Mouse (Mus musculus) lung, embryonic 15.5 days (tissue): ENCODE results near the gene 4930404H24Rik. TPM values are rescaled to one million over a fixed set of nuclear protein-coding genes. Genes with fewer than 3 reads are reported as not detected.

Experiments
- ATAC-seq: fragments of 200-750 bp; cut with Nextera tagmentation; 2 replicates; pipeline ENCODE4 v1.8.0; 2017; ENCODE audit warnings: moderate number of reproducible peaks, borderline replicate concordance; ENCODE audit not compliant: low FRiP score, low TSS enrichment; ENCODE audit errors: extremely low read depth
- H3K27ac ChIP-seq: fragments of 300-500 bp; sonication (generic); 2 replicates; pipeline ENCODE4 v1.5.1; 2015; ENCODE audit warnings: moderate library complexity, mild to moderate bottlenecking, inconsistent platforms
- H3K27me3 ChIP-seq: fragments of 300-500 bp; sonication (generic); 2 replicates; pipeline ENCODE4 v1.6.1; 2015; ENCODE audit warnings: inconsistent platforms
- H3K36me3 ChIP-seq: fragments of 300-500 bp; sonication (generic); 2 replicates; pipeline ENCODE4 v1.6.1; 2015; ENCODE audit warnings: inconsistent platforms
- H3K4me1 ChIP-seq: fragments of 300-500 bp; sonication (generic); 2 replicates; pipeline ENCODE4 v1.6.1; 2015; ENCODE audit warnings: inconsistent platforms
- H3K4me2 ChIP-seq: fragments of 300-500 bp; sonication (generic); 2 replicates; pipeline ENCODE4 v1.6.1; 2015; ENCODE audit warnings: inconsistent platforms, mild to moderate bottlenecking, moderate library complexity
- H3K4me3 ChIP-seq: fragments of 300-500 bp; sonication (generic); 2 replicates; pipeline ENCODE4 v1.5.1; 2015; ENCODE audit warnings: mild to moderate bottlenecking, inconsistent platforms
- H3K9ac ChIP-seq: fragments of 300-500 bp; sonication (generic); 2 replicates; pipeline ENCODE4 v1.6.1; 2015; ENCODE audit warnings: inconsistent platforms
- H3K9me3 ChIP-seq: fragments of 300-500 bp; sonication (generic); 2 replicates; pipeline ENCODE4 v1.6.1; 2016; ENCODE audit warnings: inconsistent platforms
- WGBS: fragments of 180-500 bp; shearing (Covaris S2); methylation state at CpG from one replicate; pipeline ENCODE4 v1.1.7; 2015; 5-methylcytosine and 5-hydroxymethylcytosine counted together
- polyA plus RNA-seq: library from polyadenylated mRNA; unstranded; fragments of >200 nt; fragmentation: Nextera tagmentation; extraction: Ambion mirVana; gene quantifications from 2 replicates; pipeline ENCODE4 v1.2.1, GENCODE M21; 2015

Gene 4930404H24Rik
- polyA plus RNA-seq, 1 experiment from 2014 or later, result not detected

DNA sequence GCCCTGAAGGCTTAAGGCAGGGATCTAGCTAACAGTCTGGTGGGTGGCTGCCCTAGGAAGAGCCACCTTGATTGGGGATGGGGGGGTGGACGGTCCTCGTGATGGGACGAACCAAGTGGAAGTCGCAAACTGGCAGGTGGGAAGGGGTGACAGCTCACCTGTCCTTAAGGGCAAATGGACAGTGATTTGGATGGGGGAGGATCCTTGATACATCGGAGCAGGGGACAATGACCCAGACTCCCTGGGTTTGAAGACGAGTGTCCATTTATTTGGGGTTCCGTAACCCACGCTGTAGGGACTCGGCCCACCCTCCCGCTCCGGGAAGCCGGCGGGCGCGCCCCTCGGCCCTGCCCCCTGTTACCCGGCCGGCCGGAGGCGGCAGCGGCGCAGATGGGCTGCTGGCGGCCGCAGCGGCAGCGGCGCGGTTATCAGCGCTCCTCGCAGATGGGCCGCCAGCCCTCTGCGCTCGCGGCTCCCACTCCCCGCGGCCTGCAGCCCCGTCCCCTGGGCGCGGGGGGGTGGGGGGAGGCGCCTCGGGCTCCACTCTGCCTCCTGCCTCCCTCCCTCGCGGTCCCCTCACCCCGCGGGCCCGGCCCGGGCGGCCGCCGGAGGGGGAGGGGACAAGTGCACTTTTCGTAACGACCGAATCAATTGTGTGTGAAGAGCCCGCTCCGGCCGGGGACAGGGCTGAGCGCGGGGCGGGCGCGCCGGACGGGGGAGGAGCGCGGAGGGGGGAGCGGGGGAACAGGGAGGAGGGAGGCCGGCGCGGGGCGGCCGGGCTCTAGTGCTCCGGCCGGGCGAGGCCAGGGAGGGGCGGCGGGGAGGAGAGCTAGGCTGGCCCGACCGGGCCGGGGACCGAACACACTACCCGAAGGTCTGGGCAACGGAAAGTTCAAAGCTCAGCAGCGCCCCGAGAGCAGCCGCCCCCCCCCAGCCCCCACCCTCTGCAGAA, 35.3 kb downstream of the 4930404H24Rik start:
- Histone ChIP-seq H3K4me2 (peak overlapping the region; percentile 99), H3K4me3 (peak overlapping the region; percentile 61), H3K9ac (peak overlapping the region; percentile 47), H3K4me1 (peaks cover 43% of the 10 kb centered on the region), H3K27ac (no peak overlapping the region), H3K9me3 (no peaks in the 10 kb centered on the region), H3K27me3 (peaks cover 40% of the 10 kb centered on the region), H3K36me3 (no peaks in the 10 kb centered on the region)
- ATAC-seq, result peak; percentile 58
- WGBS, result 2% methylated on average over 44 of the region's 85 CpGs

DNA sequence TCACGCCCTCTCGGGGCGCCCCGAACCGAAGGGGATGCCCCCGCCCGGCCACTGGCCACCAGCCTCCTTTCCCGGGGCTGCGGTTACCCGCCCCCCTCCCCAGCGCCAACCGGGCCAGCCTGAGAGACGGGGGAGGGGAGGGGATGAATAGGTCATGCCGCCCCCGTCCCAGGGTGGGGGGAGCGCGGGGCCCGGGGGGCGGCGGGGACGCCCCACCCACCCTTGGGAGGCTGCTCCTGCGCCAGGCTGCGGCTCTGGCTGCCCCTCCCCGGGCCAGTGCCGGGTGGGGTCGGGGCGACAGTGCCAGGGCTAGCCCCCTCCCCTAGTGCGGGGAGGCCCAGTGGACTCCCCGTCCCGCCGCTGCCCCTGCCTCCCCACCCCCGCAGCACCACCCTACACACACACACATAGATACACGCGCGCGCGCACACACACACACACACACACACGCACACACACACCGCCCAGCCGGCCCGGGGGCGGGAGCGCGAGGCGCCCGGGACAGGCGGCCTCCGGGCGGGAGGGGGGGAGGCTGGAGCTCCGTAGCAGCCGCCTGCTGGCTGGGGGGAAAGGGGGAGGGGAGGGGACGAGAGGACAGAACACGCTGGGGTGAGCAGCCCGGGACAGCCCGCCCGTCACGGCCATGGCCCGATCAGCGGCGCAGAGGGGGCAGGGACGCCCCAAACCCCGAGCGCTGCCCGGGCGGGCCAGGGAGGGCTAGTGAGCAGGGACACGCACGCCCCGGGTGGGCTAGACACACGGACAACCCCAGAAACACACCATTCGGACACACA, 36.2 kb downstream of the 4930404H24Rik start:
- Histone ChIP-seq H3K9ac (peak overlapping the region; percentile 47), H3K4me2 (peak overlapping the region; percentile 99), H3K27ac (no peak overlapping the region), H3K27me3 (peaks cover 40% of the 10 kb centered on the region), H3K4me1 (peaks cover 43% of the 10 kb centered on the region), H3K36me3 (no peaks in the 10 kb centered on the region), H3K9me3 (no peaks in the 10 kb centered on the region), H3K4me3 (peak overlapping the region; percentile 61)
- ATAC-seq, result peak; percentile 45
- WGBS, result 0% methylated on average over 26 of the region's 70 CpGs

DNA sequence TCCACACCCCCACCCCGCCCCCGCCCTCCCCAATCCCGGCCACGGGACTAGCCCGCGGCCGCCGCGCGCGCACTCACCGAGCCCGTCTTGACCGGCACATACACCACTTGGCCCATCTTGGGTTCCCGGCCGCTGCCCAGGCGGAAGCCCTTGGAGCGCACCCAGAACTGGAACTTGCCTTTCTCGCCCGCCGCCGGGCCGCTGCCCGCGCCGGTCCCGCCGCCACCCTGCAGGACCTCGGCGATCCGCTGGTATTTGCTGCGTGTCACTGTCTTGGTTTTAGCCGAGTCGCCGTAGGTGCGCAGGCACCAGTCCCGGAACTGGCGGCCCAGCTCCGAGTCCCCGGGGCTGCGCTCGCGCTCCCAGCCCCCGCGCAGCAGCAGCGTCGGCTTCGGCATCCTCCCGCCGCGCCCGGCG, 36.8 kb downstream of the 4930404H24Rik start:
- H3K27ac ChIP-seq, result peak overlapping the region; percentile 4; the same call in 1 of the 2 replicates
- under 1% methylated on average over 53 of the region's 53 CpGs for WGBS
- no peaks in the 10 kb centered on the region for H3K36me3 ChIP-seq
- H3K4me1 ChIP-seq, result peaks cover 43% of the 10 kb centered on the region
- peak overlapping the region; percentile 99 for H3K4me2 ChIP-seq
- H3K9ac ChIP-seq, result peak overlapping the region; percentile 47
- peak overlapping the region; percentile 61 for H3K4me3 ChIP-seq
- H3K9me3 ChIP-seq, result no peaks in the 10 kb centered on the region
- H3K27me3 ChIP-seq, result peaks cover 40% of the 10 kb centered on the region
- no peak for ATAC-seq

GRCm38 (mm10) chr2:153529931-153530766, 37.6 kb downstream of the 4930404H24Rik start, which contains the start of gene Nol4l:
TSS of gene Nol4l (minus strand) at chr2:153529971.
- peak within 1 kb of the TSS; percentile 4; the same call in 1 of the 2 replicates for H3K27ac ChIP-seq

DNA sequence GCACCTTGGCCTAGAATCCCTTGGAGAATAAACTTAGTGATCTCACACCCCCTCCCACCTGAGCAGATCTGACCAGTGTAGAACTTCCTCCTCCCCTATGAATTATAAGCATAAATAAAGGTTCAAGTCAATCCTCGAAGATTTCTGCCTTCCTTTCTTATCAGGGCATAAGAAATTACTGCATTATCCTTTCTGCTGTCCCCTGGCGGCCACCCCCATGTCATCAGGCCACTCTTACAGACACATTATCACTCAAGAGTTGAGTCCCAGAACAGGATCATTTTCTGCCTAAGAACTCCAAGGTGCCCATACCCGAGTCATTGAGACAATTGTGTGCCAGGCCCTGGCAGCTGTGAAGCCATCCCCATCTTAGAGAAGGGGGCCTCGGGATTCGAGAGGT, 38.4 kb downstream of the 4930404H24Rik start:
- H3K27ac ChIP-seq, result no peak overlapping the region
- H3K9ac ChIP-seq, result no peak overlapping the region
- no peaks in the 10 kb centered on the region for H3K36me3 ChIP-seq
- 47% methylated on average over 5 of the region's 5 CpGs for WGBS
- H3K4me3 ChIP-seq, result no peak overlapping the region
- peak overlapping the region; percentile 99 for H3K4me2 ChIP-seq
- H3K9me3 ChIP-seq, result no peaks in the 10 kb centered on the region
- peaks cover 40% of the 10 kb centered on the region for H3K27me3 ChIP-seq
- H3K4me1 ChIP-seq, result peaks cover 36% of the 10 kb centered on the region
- no peak for ATAC-seq

More at GRCm38 (mm10) chr2:153529931-153530766, 37.6 kb downstream of the 4930404H24Rik start, which contains the start of gene Nol4l:
- peak within 1 kb of the TSS; percentile 47 for H3K9ac ChIP-seq
- H3K27me3 ChIP-seq, result peaks cover 40% of the 10 kb centered on the region
- no peaks in the 10 kb centered on the region for H3K36me3 ChIP-seq
- no peaks in the 10 kb centered on the region for H3K9me3 ChIP-seq
- peaks cover 43% of the 10 kb centered on the region for H3K4me1 ChIP-seq
- H3K4me3 ChIP-seq, result peak within 1 kb of the TSS; percentile 61
- ATAC-seq, result peak; percentile 2; the same call in 1 of the 2 replicates
- 1% methylated on average over 61 of the region's 86 CpGs for WGBS
- peak within 1 kb of the TSS; percentile 99 for H3K4me2 ChIP-seq

GRCm38 (mm10) chr2:153533981-153534380, 41.4 kb downstream of the 4930404H24Rik start:
- Histone ChIP-seq H3K27ac (no peak overlapping the region), H3K9me3 (no peaks in the 10 kb centered on the region), H3K4me2 (no peak overlapping the region), H3K4me1 (peaks cover 10% of the 10 kb centered on the region; the same call in 1 of the 2 replicates), H3K36me3 (no peaks in the 10 kb centered on the region), H3K27me3 (peaks cover 31% of the 10 kb centered on the region), H3K4me3 (no peak overlapping the region), H3K9ac (no peak overlapping the region)
- no peak for ATAC-seq
- WGBS, result 54% methylated on average over 1 of the region's 1 CpGs

DNA sequence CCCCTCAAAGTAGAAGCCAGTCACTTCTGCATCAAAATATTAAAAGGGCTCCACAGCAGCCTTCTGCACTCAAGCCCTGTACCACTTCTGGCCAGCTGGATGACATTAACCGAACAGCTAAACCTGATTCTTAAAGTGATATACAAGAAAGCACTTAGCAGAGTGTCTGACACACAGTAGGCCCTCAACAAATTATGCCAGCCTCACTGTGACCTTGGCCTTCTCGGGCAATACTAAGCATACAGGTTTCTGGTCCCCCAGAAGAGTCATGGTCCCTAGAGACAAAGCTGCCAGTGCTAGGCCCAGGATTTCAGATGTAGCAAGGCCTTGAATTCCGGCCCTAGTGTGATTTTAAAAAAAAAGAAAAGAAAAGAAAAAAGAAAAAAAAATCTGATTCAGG, 46.3 kb downstream of the 4930404H24Rik start:
- no peak overlapping the region for H3K27ac ChIP-seq
- H3K4me2 ChIP-seq, result no peak overlapping the region
- H3K9ac ChIP-seq, result no peak overlapping the region
- H3K36me3 ChIP-seq, result no peaks in the 10 kb centered on the region
- 79% methylated on average over 3 of the region's 3 CpGs for WGBS
- no peaks in the 10 kb centered on the region for H3K27me3 ChIP-seq
- no peak overlapping the region for H3K4me3 ChIP-seq
- no peaks in the 10 kb centered on the region for H3K4me1 ChIP-seq
- no peak for ATAC-seq
- no peaks in the 10 kb centered on the region for H3K9me3 ChIP-seq

DNA sequence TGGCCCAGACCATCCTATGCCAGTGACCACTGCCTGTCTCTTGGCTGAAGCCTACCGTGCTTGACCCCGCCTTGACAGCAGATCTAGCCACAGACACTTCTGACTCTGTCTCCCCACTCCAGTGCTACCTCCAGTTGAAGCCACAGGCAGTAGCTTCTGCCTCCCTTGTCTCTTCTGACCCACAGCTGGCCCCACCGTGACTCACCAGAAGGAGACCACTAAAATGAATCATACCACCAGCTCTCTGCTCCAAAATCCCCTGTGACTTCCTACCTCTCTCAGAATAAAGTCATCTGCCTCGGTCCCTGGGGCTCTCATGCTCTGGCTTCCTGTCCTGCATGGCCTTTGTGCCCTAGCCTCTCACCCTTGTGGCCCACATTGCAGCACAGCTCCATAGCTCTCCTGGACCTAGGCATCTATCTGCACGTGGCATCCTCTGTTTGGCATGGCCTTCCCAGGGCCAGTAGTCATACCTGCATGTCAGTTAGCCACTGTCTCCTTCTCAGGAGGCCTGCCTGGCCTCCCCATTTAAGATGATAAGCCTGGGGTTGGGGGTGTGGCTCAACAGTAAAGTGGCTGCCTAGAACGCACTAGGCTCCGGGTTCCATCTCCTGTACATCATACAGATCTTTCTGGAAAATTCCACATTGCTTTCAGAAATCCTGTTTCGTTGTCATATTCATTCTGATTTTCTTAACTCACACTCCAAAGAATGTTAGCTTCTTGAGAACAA, 50.5 kb downstream of the 4930404H24Rik start:
- Histone ChIP-seq H3K9me3 (no peaks in the 10 kb centered on the region), H3K4me2 (no peak overlapping the region), H3K4me1 (peaks cover 1% of the 10 kb centered on the region; the same call in 1 of the 2 replicates), H3K36me3 (no peaks in the 10 kb centered on the region), H3K27ac (no peak overlapping the region), H3K4me3 (no peak overlapping the region), H3K9ac (no peak overlapping the region), H3K27me3 (no peaks in the 10 kb centered on the region)
- ATAC-seq, result no peak
- WGBS, result 76% methylated on average over 8 of the region's 8 CpGs
